Mouse (Mus musculus) MEL (cell line): ENCODE results near the gene Brsk1.

Source experiments
- CTCF ChIP-seq, 3 experiments: IDR thresholded peaks in 2 of 3; conservative IDR thresholded peaks in 1 of 3; 2 replicates each; pipeline ENCODE4 v1.5.1; 2011 to 2012; ENCODE audit warnings: low read length in 3 of 3, low read depth in 2 of 3, mild to moderate bottlenecking in 2 of 3, improper control_type of control experiment in 1 of 3, inconsistent platforms in 1 of 3, mixed read lengths in 1 of 3, moderate library complexity in 1 of 3; ENCODE audit not compliant: control insufficient read depth in 1 of 3, insufficient read depth in 1 of 3, poor library complexity in 1 of 3, severe bottlenecking in 1 of 3
- KAT2A ChIP-seq: conservative IDR thresholded peaks from 2 replicates; pipeline ENCODE4 v1.6.1; 2012; ENCODE audit warnings: low read depth, low read length, improper control_type of control experiment, inconsistent platforms
- MAFK ChIP-seq: IDR thresholded peaks from 2 replicates; pipeline ENCODE4 v1.6.1; 2011; ENCODE audit warnings: low read depth, mild to moderate bottlenecking, low read length, improper control_type of control experiment, borderline replicate concordance
- MYC ChIP-seq: IDR thresholded peaks from 2 replicates; pipeline ENCODE4 v1.6.1; 2011; ENCODE audit warnings: low read depth, mild to moderate bottlenecking, low read length, improper control_type of control experiment, moderate library complexity
- POLR2A ChIP-seq, 2 experiments: IDR thresholded peaks; 2 replicates each; pipeline ENCODE4 v1.6.1; 2011 to 2012; ENCODE audit warnings: low read length in 2 of 2, mild to moderate bottlenecking in 2 of 2, control low read depth in 1 of 2, improper control_type of control experiment in 1 of 2, low read depth in 1 of 2, moderate library complexity in 1 of 2; ENCODE audit not compliant: control insufficient read depth in 1 of 2, insufficient read depth in 1 of 2, poor library complexity in 1 of 2
- POLR2AphosphoS2 ChIP-seq: IDR thresholded peaks from 2 replicates; pipeline ENCODE4 v1.6.1; 2011; ENCODE audit warnings: low read length, improper control_type of control experiment
- TAL1 ChIP-seq: IDR thresholded peaks from 2 replicates; pipeline ENCODE4 v1.6.1; 2012; ENCODE audit warnings: mild to moderate bottlenecking, inconsistent platforms, low read length, moderate library complexity, mixed read lengths
- ZMIZ1 ChIP-seq: IDR thresholded peaks from 2 replicates; pipeline ENCODE4 v1.6.1; 2012; ENCODE audit warnings: low read depth, mild to moderate bottlenecking, inconsistent platforms, low read length, improper control_type of control experiment, moderate library complexity

DNA sequence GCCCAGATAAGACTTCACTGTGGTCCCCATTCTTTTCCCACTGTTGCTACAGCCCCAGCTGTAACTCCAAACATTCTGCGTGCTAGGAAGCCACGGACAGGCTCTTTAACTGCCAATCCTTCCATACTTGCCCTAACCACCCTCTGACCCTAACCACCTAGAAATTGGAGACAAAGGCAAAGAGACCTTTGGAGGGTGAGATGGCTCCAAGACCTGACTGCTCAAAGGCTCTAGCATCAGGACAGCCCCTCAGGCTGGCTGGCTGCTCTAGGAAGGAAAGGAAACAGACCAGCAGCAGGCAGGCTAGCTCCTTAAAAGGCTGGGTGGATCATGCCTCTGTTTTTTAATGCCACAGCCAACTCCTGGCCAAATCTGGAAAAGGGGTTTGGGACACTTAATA is 36.2 kb upstream of the Brsk1 start:
- TF ChIP-seq CTCF (IDR thresholded peaks at IDR 0.05 in 2 of 3, conservative IDR thresholded peaks at IDR 0.05 in 1 of 3; ENCODE audit: control insufficient read depth in 1 of 3, insufficient read depth in 1 of 3, low read depth in 2 of 3, low read length in 3 of 3, poor library complexity in 1 of 3, severe bottlenecking in 1 of 3) (no peak), POLR2A (IDR thresholded peaks at IDR 0.05; ENCODE audit: control insufficient read depth in 1 of 2, insufficient read depth in 1 of 2, low read depth in 1 of 2, low read length in 2 of 2, poor library complexity in 1 of 2) (peak in 1 of 2 experiments; percentile 5; a peak in 1 of 4 replicates), POLR2AphosphoS2 (no peak), MAFK (no peak), MYC (no peak), KAT2A (no peak), ZMIZ1 (no peak), TAL1 (no peak)
